Mouse (Mus musculus): Measurements from ENCODE around the gene Mat2a.
"Not testable (repeated sequence)": the region's sequence is repeated elsewhere in the genome, so short reads cannot be mapped to it uniquely, and the experiment has no call there.

Gene Mat2a

DNA sequence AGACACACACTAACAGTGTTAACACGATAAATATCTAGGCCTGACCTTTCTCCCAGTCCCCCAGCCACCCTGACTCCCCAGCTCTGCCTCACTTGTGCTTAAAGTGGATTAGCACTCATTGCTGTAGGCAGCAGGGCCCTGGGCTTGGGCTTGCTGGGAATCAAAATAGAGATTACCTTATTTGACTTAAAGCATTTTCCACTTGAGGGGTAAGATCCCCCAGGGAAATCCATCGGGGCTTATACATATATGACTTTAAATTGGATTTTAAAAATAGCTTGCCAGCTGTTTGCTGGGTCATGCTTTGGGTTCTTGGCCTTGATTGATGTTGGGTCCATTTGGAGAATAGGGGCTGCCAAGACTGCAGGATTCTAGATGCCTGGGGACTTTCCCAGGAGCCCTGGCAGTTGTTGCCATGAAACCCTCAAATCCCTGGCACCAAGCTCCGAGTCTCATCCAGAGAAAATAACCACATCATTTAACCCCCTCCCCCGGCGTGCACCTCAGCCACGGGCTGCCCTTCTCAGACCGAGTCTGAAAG is 15.5 kb upstream of the Mat2a start:
- peak; percentile 57 for DNase-seq

DNA sequence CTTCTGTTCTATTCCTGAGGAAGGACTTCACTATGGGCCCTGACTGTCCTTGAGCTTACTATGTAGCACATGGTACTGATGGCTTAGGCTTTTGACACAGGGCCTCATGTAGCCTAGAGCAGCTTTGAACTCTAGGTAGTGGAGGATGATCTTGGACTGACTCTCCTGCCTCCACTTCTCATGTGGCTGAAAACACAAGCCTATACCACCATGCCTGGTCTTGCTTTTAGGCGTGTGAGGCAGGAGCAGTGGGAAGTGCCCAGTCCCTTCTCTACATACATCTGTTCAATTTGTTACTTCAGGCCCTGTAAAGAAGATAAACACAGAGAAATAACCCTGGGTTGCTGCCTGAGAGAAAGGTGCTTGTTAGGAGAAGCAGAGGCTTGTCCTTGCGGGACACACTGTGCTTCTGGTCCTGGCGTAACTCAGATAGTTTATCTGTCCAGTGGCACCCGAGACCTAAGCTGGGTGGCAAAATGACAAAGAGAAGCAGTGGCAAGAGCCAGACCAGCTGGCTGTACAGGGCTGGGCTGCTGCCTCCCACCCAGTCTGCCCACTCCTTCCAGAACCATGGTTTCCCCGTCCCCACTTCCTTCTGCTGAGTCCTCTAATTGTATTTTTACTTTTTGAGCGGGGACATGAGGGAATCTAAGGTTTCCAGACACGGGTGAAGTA is 14.9 kb upstream of the Mat2a start:
- DNase-seq = no peak

DNA sequence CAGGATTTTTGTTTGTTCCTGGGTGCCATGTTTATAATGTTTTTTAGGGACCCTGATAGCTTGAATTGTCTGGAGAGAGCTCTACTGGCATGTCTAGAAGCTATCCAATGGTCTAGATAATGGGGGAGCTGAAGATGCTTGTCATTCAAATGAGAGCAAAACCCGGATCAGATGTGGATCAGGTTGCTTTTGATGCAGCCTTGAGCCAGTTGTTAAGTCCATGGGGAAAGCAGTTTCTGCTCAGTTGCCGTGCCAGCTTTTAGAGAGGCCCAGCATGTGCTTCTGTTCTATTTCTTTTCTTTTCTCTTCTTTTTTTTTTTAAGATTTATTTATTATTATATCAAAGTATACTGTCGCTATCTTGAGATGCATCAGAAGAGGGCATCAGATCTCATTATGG is 14.2 kb upstream of the Mat2a start:
- DNase-seq = no peak

DNA sequence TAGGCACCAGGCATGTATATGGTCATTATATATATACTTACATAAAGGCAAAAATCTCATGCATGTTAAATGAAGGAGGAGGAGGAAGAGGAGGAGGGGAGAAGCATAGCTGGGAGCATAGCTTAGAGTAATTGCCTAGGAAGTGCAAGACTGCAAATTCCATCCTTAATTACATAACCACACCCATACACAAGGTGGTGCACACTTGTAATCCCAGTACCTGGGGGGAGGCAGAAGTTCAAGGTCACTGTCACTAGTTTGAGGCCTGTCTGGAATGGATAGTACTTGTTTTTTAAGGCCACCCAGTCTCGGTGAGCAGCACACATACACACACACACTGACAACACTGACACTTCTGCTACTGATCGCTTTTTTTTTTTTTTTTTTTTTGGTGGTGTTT is 13.0 kb upstream of the Mat2a start:
- no peak for DNase-seq

DNA sequence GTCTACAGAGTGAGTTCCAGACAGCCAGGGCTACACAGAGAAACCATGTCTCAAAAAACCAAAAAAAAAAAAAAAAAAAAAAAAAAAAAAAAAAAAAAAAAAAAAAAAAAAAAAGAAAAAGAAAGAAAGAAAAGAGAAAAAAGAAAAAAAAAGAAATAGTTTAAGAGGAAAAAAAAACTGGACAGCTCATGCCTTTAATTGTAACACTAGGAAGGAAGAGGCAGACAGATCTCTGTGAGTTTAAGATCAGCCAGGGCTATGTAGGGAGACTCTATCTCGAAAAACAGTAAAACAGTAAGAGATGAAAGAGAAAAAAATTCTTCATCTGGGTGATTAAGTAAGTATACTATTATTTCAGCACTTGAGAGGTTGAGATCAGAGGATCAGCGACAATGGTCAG is 12.4 kb upstream of the Mat2a start:
- not testable (repeated sequence) for DNase-seq

DNA sequence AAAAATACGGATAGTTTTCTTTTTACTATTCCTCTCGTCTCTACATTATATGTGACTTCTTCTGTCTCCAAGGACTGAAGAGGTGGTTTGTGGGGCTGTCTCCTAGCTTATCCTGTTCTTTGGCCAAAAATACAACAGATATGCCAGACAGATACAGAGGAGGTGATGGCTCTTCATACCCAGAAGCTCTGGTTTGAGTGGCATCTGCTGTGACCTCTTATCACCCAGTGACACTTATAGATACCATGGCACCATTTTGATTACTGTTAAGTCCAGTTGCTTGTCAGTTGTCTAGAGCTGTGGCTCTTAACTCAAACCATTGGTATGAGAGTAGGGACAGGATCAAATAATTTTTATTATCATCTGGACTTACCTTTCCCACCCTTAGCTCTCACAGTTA is 8.1 kb upstream of the Mat2a start:
- no peak for DNase-seq

DNA sequence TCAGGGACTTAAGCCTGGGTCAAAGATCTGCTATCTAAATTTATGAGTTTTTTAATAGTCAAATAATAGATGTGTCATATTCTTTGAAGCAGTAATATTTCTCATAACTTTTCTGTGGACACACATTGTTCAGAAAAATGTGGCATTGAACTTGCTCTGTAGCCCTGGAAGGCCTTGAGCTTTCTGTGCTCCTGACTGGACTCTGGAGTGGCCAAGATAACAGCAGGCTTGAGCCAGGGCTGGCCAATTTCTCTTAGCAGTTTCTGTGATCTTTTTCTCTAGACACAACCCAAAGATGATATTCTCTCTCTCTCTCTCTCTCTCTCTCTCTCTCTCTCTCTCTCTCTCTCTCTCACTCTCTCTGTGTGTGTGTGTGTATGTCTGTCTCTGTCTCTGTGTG is 5.7 kb upstream of the Mat2a start:
- no peak for DNase-seq

DNA sequence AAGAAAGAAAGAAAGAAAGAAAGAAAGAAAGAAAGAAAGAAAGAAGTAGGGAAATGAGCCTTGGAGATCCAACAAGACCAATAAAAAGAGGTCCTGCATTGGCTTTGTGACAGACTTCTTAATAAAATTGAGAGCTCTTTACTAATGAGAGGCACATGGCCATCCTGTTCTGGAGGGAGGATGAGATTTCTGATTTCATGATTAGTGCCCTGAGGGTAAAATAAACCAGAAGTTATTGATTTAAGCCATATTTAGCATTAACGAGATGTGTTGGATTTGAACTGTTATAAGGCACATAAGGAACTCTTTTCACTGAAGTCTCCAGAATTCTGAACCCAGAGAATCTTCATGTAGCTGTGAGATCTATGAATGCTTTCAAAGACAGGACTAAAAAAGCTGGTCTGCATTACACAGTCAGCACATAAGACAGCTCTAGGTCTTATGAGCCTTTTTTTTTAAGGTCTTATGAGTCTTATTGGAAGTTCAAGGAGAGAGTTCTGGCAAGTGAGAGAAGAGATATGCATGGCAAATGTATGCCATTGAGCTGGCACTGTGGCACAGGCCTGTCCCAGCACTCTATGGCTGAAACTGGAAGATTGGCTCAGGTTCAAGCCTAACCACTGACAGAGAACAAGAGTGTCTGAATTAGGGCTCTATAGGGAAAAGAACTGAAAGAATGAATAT is 3.7 kb upstream of the Mat2a start:
- DNase-seq = no peak

DNA sequence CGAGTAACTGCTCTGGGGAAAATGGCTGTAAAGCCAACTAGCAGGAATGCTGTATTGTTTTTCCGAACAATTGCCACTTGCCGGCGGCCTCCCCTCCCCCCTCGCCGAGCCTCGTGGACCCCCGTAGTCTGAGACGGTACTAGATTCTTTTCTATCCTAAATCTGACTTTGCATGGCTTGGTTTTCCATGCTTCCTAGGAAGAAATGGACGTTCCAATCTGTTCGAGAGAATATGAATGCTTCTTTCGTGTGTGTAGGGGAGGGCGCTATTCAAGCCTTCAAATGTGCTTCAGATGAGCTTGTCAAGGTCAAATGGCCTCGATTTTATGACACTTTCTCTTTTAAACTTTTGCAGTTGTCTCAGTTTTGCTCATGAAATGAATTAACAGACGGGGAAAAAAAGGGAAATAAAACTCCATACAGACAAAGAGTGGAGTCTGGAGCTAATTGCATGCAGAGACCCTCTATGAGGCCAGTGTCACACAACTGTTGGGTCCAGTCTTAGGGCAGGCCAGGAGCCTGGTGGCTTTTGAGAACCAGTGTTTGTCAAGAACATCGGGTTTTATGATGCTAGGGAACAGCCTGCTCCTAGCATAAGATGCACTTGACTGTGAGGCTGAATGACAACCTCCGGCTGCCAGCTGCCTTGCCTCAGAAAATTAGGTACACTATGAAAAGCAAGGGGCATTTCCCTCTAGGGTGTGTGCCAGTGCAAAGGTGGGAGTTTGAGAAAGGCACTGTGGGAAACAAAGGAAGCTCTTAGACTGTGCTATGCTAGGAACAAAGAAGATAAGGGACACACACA is 1.0 kb upstream of the Mat2a start:
- DNase-seq = no peak

DNA sequence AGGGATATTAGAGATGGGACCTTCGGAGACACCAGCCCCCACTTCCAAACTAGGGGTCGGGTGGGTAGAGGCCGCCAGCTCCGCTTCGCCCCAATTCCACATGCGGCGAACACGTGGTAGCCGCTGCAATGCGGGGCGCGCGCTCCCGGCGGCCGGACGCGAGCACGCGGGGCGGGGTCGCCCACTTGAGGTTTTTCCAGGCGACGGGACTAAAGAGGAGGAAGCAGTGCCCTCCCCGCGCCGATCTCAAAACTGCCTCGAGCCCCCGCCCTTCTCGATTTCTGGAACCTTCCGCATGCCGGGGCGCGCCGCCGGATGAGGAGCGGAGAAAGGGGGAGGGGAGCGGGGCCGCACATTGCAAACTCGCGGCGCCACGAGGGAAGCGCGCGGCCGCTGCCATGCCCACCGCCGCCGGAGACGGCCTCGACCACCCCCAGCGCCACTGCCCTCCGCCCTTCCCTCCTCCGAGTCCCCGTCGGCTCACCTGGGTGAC is 450 bp downstream of the Mat2a start:
- peak; percentile 91 for DNase-seq

DNA sequence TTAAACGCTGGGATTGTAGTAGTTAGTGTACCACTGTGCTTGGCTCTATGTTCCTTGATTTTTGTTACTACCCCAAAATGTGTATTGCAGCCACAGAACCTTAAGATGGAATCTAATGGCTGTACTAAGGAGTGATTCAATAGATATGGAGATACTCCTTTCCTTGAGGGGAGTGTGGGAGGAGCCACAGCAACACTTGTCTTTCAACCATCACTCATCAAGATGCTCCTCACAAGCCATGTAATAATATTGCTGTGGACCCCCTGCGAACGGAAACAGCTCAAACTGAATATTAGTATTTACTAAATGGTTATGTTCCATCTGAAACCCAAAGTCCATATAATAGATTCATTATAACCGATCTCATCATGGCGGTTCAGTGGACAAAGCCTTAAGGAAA is 1.1 kb downstream of the Mat2a start:
- no peak for DNase-seq

DNA sequence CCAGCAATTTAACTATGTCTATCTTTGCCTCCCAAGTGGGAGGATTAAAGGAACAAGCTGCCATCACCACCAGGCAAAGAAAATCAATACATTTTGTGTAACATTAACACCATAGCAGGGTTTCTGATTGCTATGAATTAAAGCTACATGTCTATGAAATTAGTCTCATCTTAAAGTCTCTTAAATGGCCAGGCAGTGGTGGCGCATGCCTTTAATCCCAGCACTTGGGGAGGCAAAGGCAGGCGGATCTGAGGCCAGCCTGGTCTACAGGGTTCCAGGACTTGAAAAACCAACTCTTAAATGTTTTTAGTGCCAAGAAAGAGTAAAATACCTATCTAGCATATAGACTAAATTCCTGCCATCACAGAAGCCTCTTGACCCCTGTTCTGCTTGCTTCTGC is 7.2 kb downstream of the Mat2a start:
- DNase-seq = no peak

DNA sequence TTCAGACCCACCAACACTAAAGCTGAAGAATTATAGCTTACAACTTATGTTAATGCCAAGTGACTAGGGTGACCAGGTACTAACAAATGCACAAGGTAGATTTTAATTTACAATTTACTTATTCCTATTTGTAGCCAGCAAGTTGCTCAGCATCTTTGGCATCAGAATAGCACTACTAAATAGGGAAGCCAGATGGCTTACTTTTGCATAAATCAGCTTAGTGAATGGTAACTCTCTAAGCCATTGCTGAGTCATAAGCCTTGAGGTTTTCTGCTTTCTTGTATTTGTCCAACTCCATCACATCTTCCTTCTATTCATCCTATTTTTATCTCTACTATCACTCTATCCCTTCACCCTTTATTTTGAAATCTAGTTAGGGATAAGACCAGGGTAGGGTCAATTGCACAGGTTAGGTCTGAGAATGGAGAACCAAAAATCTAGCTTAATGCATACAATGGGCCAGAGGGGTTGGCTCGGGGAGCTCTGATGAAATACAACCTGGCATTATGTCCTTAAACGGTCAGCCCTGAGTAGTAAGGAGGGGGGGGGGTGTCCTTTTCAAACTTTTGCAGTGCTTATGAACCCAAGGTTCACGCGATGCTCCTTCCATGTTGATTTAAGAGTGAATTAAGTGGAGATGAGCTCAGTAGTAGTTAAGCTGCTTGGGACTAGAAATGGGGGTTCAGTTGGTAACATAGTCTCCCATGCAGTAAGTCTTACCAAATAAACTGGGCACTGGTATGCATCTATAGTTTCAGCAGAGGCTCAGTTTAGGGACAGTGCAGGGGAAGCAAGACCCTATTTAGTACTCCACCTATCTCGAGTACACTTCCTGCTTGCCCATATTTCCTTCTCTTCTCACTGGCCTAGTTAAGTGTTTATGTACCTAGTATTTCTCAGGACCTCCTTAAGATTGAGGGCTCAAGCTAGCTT is 8.1 kb downstream of the Mat2a start:
- DNase-seq = peak; percentile 57

DNA sequence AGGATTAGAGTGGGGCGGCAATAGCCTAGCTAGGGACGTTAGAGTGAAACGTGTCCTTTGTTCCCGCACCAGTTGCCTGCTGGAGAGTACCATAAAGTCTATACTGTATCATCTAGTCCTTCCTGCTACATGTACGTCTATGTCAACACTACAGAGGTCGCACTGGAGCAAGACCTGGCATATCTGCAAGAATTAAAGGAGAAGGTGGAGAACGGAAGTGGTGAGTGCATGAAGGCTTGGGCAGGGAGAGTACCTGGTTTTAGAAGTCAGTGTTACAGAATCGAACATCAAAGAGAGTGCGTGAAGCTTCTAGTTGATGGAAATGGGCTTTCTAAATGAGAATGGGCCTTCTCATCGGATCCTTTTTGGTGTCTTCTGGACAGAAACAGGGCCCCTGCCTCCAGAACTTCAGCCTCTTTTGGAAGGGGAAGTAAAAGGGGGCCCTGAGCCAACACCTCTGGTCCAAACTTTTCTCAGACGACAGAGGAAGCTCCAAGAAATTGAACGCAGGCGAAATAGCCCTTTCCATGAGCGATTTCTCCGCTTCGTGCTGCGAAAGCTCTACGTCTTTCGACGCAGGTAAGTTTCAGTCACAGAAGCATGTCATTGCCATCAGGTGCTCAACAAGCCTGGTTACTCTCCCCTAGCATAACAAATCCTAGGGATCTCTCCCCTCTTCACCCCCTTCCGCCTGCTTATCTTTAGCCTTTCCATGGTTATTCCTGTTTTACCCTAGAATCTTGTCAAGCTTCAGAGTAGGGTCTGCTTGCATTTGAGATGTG is 10.1 kb downstream of the Mat2a start:
- DNase-seq = no peak

DNA sequence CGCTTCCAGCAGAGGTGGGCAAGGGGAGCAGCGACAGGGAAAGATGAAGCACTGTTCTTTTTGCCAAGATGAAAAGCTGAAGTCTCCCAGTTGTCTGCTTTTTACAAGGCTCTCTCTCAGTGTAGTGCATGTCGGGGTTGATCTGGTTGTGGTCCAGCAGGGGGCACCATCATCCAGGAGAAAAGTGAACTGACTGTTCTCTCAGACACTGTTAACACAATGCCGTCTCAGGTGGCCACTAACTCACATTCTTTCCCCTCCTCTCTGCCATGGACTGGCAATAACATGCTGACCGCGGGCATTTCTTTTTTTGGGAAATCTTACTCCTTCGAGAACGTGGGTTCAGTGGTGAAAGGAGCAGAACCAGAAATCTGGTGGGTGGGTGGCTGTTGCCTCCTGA is 11.3 kb downstream of the Mat2a start:
- DNase-seq = peak; percentile 86

DNA sequence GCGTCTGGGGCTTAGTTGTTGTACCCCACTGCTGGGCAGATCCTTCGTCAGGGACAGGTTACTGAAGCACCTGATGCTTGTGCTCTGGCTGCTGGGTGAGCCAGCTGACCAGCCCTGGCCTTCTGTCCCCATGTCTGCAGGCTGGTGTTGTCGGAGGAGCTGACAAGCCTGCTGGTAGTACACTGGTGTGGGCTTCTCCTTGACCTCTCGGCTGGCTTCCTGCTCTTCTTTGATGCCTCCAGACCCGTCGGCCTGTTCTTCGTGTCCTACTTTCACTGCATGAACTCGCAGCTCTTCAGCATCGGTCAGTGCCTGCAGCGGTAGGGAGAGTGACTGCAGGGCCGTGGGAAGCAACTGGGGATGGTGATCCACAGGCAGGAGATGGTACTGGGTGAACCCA is 13.7 kb downstream of the Mat2a start:
- DNase-seq = no peak

DNA sequence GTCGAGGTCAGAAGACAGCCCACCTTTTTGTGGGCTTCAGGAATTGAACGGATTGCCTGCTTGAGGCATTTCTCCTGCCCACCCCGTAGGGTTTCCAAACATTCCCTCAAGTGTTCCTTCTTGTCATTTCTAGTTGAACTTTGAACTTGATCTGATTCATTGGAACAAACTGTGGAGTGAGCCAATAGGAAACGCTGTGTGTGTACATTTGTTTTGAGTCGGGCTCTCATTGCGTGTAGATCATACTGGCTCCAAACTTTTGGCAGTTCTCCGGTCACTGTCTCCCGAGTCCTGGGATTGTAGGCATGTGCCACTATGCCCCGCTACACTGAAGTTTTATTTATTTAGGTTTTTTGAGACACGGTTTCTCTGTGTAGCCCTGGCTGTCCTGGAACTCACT is 18.5 kb downstream of the Mat2a start:
- DNase-seq = no peak

DNA sequence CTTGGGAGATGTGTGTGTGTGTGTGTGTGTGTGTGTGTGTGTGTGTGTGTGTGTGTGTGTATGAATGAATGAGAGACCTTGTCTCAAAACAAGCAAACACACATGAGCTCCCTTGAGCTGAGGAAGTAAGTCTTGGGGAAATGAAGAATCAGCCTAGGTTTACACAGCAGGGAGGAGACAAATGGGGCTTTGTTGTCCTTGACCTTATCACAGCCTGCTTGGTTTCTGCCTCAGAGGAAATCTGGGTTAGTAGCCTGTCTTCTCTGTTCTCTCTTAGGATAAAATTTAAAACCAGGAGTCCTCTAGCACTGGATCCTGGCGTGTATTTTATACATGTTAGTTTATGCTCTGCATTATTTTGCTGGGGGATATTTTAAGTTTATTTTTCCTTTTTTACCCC is 19.6 kb downstream of the Mat2a start:
- no peak for DNase-seq

DNA sequence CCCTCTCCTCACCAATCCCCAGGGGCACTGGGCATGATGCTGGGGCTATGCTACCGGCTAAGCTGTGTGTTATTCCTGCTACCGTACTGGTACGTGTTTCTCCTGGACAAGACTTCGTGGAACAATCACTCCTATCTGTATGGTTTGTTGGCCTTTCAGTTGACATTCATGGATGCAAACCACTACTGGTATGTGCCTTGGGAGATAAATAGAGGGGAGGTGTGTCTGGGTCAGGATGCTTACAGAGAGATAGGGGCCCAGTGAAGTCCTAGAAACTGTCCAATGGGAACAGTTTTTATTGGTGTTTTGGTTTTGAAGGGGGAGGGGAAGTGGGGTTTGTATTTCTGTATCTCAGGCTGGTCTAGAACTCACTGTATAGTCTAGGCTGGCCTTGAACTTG is 21.1 kb downstream of the Mat2a start:
- no peak for DNase-seq

DNA sequence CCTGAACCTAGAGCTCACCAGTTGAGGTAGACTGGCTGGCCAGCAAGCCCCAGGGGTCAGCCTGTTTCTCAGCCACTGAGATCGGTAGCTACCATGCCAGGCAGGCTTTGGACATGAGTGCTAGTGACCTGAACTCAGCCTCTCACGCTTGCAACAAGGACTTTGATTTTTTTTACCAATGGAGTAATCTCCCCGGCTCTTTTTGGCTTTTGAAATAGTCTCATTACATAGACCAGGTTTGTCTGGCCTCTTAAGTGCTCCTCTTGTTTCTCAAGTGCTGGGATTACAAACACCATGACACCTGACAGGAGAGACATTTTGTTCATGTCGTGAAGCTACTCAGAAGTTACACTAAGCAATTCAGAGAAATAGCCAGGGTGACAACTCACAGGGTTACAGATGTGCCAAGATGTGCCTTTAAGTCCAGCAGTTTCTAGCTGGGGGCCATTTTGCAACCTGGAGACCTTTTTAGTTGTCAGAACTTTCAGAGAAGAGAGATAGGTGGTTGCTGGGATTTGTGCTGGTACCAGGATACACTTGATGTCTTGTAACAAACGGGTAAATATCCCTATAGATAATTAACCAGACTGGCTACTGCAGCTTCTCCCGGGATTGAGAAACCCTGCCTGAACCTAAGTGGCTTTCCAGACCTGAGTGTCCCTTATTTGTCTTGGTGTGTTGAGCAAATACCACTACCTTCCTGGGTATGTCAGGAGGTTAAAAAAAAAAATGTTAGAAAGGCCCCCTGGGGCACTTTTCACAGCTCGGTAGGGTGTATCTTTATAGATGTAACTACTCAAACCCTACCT is 23.2 kb downstream of the Mat2a start:
- DNase-seq = no peak

DNA sequence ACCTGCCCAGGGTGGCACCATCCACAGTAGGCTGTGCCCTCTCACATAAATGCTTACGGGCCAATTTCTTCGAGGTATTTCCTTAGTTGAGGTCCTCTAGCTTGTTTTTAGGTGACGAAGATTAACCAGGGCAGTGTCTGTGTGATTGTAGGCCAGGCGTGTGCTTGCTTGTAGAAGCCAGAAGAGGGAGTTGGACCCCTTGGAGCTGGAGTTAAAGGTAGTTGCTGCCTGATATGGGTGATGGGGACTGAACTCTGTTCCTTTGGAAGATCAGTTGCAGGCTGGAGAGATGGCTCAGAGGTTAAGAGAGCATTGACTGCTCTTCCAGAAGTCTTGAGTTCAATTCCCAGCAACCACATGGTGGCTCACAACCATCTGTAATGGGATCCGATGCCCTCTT is 24.2 kb downstream of the Mat2a start:
- DNase-seq = no peak
